Mouse (Mus musculus): ENCODE data around the gene Hist1h3e.
"Not testable (repeated sequence)": the region's sequence is repeated elsewhere in the genome, so short reads cannot be mapped to it uniquely, and the experiment has no call there.

- not testable (repeated sequence) for TF ChIP-seq CTCF, EP300 (IDR thresholded peaks at IDR 0.05)
Measured at GRCm38 (mm10) chr13:23544787-23545120, 17.4 kb downstream of the Hist1h3e start.

Data from lung, postnatal 0 days (tissue).